Mouse (Mus musculus) liver, postnatal 0 days (tissue): ENCODE measurements around the gene Mup2. TPM values are rescaled to one million over a fixed set of nuclear protein-coding genes. Genes with fewer than 3 reads are reported as not detected.
"Not testable (repeated sequence)": the region's sequence is repeated elsewhere in the genome, so short reads cannot be mapped to it uniquely, and the experiment has no call there.

Experiments
- ATAC-seq: fragments of 200-750 bp; cut with Nextera tagmentation; 2 replicates; pipeline ENCODE4 v1.8.0; 2017; ENCODE audit warnings: mild to moderate bottlenecking, moderate library complexity
- DNase-seq: peaks from one replicate; pipeline ENCODE4 v3.0.0-alpha.2; 2016
- H3K27ac ChIP-seq: fragments of 300-500 bp; sonication (generic); 2 replicates; pipeline ENCODE4 v1.5.1; 2014; ENCODE audit warnings: antibody characterized with exemption, moderate library complexity, mild to moderate bottlenecking, low read depth
- H3K27me3 ChIP-seq: fragments of 300-500 bp; sonication (generic); 2 replicates; pipeline ENCODE4 v1.6.1; 2014; ENCODE audit warnings: low read length, control low read depth, mixed read lengths; ENCODE audit not compliant: insufficient read depth
- H3K36me3 ChIP-seq: fragments of 300-500 bp; sonication (generic); replicated peaks from 2 replicates; pipeline ENCODE4 v1.6.1; 2014; ENCODE audit warnings: mild to moderate bottlenecking, control low read depth, low read length, moderate library complexity, mixed read lengths; ENCODE audit not compliant: insufficient read depth
- H3K4me1 ChIP-seq: fragments of 300-500 bp; sonication (generic); 2 replicates; pipeline ENCODE4 v1.6.1; 2014; ENCODE audit warnings: antibody characterized with exemption, mild to moderate bottlenecking, control low read depth; ENCODE audit not compliant: insufficient read depth
- H3K4me2 ChIP-seq: fragments of 300-500 bp; sonication (generic); 2 replicates; pipeline ENCODE4 v1.6.1; 2014; ENCODE audit warnings: low read depth, mild to moderate bottlenecking, low read length, moderate library complexity, mixed read lengths
- H3K4me3 ChIP-seq: fragments of 300-500 bp; sonication (generic); 2 replicates; pipeline ENCODE4 v1.5.1; 2014; ENCODE audit warnings: low read depth, low read length
- H3K9ac ChIP-seq: fragments of 300-500 bp; sonication (generic); replicated peaks from 2 replicates; pipeline ENCODE4 v1.6.1; 2014; ENCODE audit warnings: mild to moderate bottlenecking, moderate library complexity
- H3K9me3 ChIP-seq: fragments of 300-500 bp; sonication (generic); 2 replicates; pipeline ENCODE4 v1.6.1; 2016; ENCODE audit warnings: mild to moderate bottlenecking, control low read depth, low read length, mixed read lengths
- polyA plus RNA-seq: library from polyadenylated mRNA; unstranded; fragments of >200 nt; fragmentation: Nextera tagmentation; extraction: Ambion mirVana; gene quantifications from 2 replicates; pipeline ENCODE4 v1.2.1, GENCODE M21; 2015

The Mup2 gene
- polyA plus RNA-seq = not detected in 2 replicates

- not testable (repeated sequence) for ATAC-seq, H3K4me2 ChIP-seq, H3K27ac ChIP-seq, H3K9me3 ChIP-seq, H3K36me3 ChIP-seq, H3K9ac ChIP-seq, DNase-seq, H3K27me3 ChIP-seq, H3K4me3 ChIP-seq, H3K4me1 ChIP-seq
Observed at GRCm38 (mm10) chr4:60154189-60154588, at the start of gene Mup2. Mup2 (minus strand) TSS chr4:60154289.

Other genes starting within 250 kb of the Mup2 start
- gene Slc46a2, start 239.2 kb downstream of the Mup2 start, polyA plus RNA-seq = not detected in 2 replicates
- not detected in 2 replicates for gene Mup4, start 193.6 kb downstream of the Mup2 start, polyA plus RNA-seq
- not detected in 2 replicates for gene Mup6, start 190.0 kb downstream of the Mup2 start, polyA plus RNA-seq
- not detected in 2 replicates for gene Mup7, start 83.8 kb downstream of the Mup2 start, polyA plus RNA-seq
- gene Mup8, start 68.3 kb upstream of the Mup2 start, polyA plus RNA-seq = not detected in 2 replicates